Mouse (Mus musculus) midbrain, embryonic 16.5 days (tissue): ENCODE data around the gene Nup160. TPM values are rescaled to one million over a fixed set of nuclear protein-coding genes. Genes with fewer than 3 reads are reported as not detected.

Experiments used
- ATAC-seq: fragments of 200-750 bp; cut with Nextera tagmentation; 2 replicates; pipeline ENCODE4 v1.8.0; 2017; ENCODE audit warnings: moderate TSS enrichment
- H3K27ac ChIP-seq: fragments of 300-500 bp; sonication (generic); 2 replicates; pipeline ENCODE4 v1.5.1; 2014; ENCODE audit warnings: mild to moderate bottlenecking, low read length, mixed read lengths
- H3K27me3 ChIP-seq: fragments of 300-500 bp; sonication (generic); 2 replicates; pipeline ENCODE4 v1.6.1; 2014; ENCODE audit warnings: low read depth, low read length, mixed read lengths; ENCODE audit not compliant: control insufficient read depth, insufficient read depth
- H3K36me3 ChIP-seq: fragments of 300-500 bp; sonication (generic); 2 replicates; pipeline ENCODE4 v1.6.1; 2014; ENCODE audit warnings: mild to moderate bottlenecking, low read length, moderate library complexity, mixed read lengths; ENCODE audit not compliant: control insufficient read depth, insufficient read depth
- H3K4me1 ChIP-seq: fragments of 300-500 bp; sonication (generic); 2 replicates; pipeline ENCODE4 v1.6.1; 2014; ENCODE audit warnings: mild to moderate bottlenecking, low read length, mixed read lengths; ENCODE audit not compliant: control insufficient read depth, insufficient read depth
- H3K4me2 ChIP-seq: fragments of 300-500 bp; sonication (generic); 2 replicates; pipeline ENCODE4 v1.6.1; 2014; ENCODE audit warnings: mild to moderate bottlenecking, low read length, mixed read lengths
- H3K4me3 ChIP-seq: fragments of 300-500 bp; sonication (generic); 2 replicates; pipeline ENCODE4 v1.5.1; 2014; ENCODE audit warnings: low read depth, mild to moderate bottlenecking, low read length, moderate library complexity, mixed read lengths
- H3K9ac ChIP-seq: fragments of 300-500 bp; sonication (generic); 2 replicates; pipeline ENCODE4 v1.6.1; 2014; ENCODE audit warnings: low read depth, low read length, mixed read lengths
- H3K9me3 ChIP-seq: fragments of 300-500 bp; sonication (generic); replicated peaks from 2 replicates; pipeline ENCODE4 v1.6.1; 2014; ENCODE audit warnings: mild to moderate bottlenecking, low read length, mixed read lengths; ENCODE audit not compliant: control insufficient read depth, poor library complexity, severe bottlenecking
- WGBS: fragments of 180-500 bp; shearing (Covaris S2); extraction: QIAGEN DNeasy Blood & Tissue Kit; methylation state at CpG from one replicate; pipeline ENCODE4 v1.1.7; 2014; 5-methylcytosine and 5-hydroxymethylcytosine counted together
- polyA plus RNA-seq: library from polyadenylated mRNA; unstranded; fragments of >200 nt; fragmentation: Nextera tagmentation; extraction: Ambion mirVana; gene quantifications from 2 replicates; pipeline ENCODE4 v1.2.1, GENCODE M21; 2015

The Nup160 gene
- polyA plus RNA-seq, 1 experiment from 2014 or later, result 19.5 TPM

DNA sequence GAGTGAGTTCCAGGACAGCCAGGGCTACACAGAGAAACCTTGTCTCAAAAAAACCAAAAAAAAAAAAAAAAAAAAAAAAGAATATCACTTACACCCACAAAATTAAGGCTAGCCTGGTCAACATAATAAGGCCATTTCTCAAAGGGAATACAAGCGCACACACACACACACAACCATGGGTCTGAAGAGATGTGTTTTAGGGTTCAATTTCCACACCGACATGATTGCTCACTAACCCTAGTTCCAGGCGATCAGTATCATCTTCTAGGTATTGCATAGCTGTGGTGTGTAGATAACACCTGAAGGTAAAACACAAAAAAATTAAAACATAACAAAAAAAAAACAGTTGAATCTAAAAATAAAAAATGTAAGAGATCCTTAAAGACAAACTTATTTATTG, 49.8 kb downstream of the Nup160 start:
- no peaks in the 10 kb centered on the region for H3K9me3 ChIP-seq
- peaks cover 38% of the 10 kb centered on the region for H3K36me3 ChIP-seq
- no peaks in the 10 kb centered on the region for H3K27me3 ChIP-seq
- H3K27ac ChIP-seq, result no peak overlapping the region
- H3K4me3 ChIP-seq, result no peak overlapping the region
- ATAC-seq, result no peak
- H3K4me1 ChIP-seq, result no peaks in the 10 kb centered on the region
- 95% methylated on average over 3 of the region's 3 CpGs for WGBS
- H3K4me2 ChIP-seq, result no peak overlapping the region
- no peak overlapping the region for H3K9ac ChIP-seq

DNA sequence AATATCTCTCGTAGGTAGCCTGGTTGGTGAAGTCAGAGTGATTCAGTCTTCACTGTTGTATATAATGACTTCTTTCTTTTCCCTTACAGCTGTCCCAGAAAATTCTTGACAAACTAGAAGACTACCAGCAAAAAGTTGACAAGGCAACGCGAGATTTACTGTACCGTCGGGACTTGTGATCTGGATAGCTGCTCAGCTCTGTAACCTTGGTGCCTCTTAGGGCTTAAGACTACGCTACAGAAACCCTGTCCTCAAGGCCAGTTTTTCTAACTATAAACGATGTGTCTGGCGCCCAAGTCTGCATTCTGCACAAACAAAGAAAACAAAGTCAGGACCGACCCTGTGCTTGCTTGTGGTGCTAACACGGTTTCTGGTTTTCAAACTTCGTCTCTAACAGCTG, 58.3 kb downstream of the Nup160 start:
- H3K36me3 ChIP-seq, result peaks cover 37% of the 10 kb centered on the region
- no peaks in the 10 kb centered on the region for H3K4me1 ChIP-seq

DNA sequence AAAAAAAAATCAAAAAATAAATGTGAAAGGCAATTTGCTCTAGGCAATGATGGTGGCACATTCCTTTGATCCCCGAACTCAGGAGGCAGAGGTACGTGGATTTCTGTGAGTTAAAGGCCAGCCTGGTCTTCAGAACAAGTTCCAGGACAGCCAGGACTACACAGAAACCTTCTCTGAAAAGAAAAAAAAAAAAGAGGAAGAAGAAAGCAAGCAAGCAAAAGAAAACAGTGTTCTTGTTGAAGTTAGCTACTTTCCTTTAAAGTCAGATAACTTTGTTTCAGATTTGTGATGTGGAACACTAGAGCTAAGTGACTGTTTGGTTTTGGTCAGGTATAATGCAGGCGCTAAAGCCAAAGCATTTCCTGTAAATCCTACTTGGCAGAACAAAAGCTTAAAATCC, 61.8 kb downstream of the Nup160 start:
- Histone ChIP-seq H3K27me3 (no peaks in the 10 kb centered on the region), H3K4me2 (no peak overlapping the region), H3K9me3 (no peaks in the 10 kb centered on the region), H3K4me3 (no peak overlapping the region), H3K36me3 (peaks cover 23% of the 10 kb centered on the region), H3K27ac (no peak overlapping the region), H3K9ac (no peak overlapping the region), H3K4me1 (no peaks in the 10 kb centered on the region)
- no peak for ATAC-seq
- WGBS, result 91% methylated on average over 3 of the region's 3 CpGs

More for the DNA sequence above, 58.3 kb downstream of the Nup160 start:
- H3K9ac ChIP-seq, result no peak overlapping the region
- no peak for ATAC-seq
- H3K4me3 ChIP-seq, result no peak overlapping the region
- WGBS, result 91% methylated on average over 11 of the region's 11 CpGs
- no peaks in the 10 kb centered on the region for H3K27me3 ChIP-seq
- H3K27ac ChIP-seq, result no peak overlapping the region
- H3K4me2 ChIP-seq, result no peak overlapping the region
- no peaks in the 10 kb centered on the region for H3K9me3 ChIP-seq

DNA sequence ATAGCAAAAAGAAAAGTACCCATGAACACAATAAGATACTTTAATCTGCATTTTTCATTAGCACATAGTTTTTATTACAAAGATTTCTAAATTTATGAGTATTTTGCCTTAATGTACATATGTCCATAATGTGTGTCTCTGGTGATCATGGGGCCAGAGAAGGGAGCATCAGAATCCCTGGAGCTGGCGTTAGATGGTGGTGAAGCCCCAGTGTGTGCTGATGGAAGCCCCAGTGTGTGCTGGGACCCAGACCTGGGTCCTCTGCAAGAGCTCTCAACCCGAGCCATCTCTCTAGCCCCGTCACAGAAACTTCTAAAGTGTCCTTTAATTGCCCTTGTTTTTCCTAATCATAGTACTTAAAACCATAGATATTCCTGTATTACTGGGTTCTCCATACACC, 62.3 kb downstream of the Nup160 start:
- Histone ChIP-seq H3K4me1 (no peaks in the 10 kb centered on the region), H3K36me3 (peaks cover 20% of the 10 kb centered on the region), H3K9me3 (no peaks in the 10 kb centered on the region), H3K4me2 (no peak overlapping the region), H3K27ac (no peak overlapping the region), H3K9ac (no peak overlapping the region), H3K27me3 (no peaks in the 10 kb centered on the region), H3K4me3 (no peak overlapping the region)
- ATAC-seq, result no peak
- 88% methylated on average over 3 of the region's 3 CpGs for WGBS

DNA sequence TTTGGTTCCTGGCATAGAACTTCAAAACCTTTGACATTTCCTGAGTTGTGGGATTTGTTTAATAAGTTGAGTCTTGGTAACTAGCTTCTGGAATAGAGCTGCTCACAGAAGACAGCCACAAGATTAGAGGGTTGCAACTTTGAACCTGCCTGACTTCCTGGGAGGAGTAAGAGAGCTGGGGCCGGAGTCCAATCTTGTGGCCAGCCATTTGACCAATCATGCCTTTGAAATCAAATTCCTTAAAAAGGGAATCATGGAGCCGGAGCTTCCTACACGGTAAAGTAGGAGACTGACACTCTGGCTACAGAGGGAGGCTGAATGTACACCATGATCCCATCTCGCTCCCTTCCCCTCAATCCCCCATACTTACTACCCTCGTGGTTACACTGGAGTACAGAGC, 62.9 kb downstream of the Nup160 start:
- Histone ChIP-seq H3K4me3 (no peak overlapping the region), H3K27me3 (no peaks in the 10 kb centered on the region), H3K9me3 (no peaks in the 10 kb centered on the region), H3K27ac (no peak overlapping the region), H3K4me2 (no peak overlapping the region), H3K4me1 (no peaks in the 10 kb centered on the region), H3K36me3 (peaks cover 15% of the 10 kb centered on the region), H3K9ac (no peak overlapping the region)
- WGBS, result 89% methylated on average over 5 of the region's 5 CpGs
- no peak for ATAC-seq

DNA sequence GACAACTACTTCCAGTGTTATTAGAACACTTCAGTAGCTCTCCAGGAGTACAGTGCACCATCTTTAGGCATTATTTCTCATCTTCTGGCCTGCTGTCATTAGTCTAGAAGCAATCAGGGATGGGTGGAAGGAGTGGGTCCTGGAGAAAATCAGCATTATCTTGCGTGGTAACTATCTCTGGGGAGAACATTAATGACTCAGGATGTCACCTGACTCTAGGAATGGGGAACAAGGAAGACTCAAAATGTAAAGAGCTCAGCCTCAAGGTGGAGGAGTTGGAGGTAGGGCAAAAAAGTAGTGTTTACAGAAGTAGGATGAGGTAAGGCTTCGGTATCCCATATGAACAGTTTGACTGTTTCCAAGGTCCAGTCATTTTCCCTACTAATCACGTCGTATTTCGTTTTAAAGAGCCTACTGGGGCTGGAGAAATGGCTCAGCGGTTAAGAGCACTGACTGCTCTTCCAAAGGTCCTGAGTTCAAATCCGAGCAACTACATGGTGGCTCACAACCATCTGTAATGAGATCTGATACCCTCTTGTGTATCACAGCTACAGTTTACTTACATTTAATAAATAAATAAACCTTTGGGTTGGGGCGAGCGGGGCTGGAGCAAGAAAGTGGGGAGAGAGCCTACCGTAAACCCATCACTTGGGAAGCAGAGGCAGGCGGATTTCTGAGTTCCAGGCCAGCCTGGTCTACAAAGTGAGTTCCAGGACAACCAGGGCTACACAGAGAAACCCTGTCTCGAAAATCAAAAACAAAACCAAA, 67.5 kb downstream of the Nup160 start:
- ATAC-seq, result peak; percentile 22
- 66% methylated on average over 12 of the region's 12 CpGs for WGBS
- H3K9ac ChIP-seq, result peak overlapping the region; percentile 46; the same call in 1 of the 2 replicates
- peak overlapping the region; percentile 90 for H3K4me3 ChIP-seq
- peaks cover 3% of the 10 kb centered on the region; the same call in 1 of the 2 replicates for H3K36me3 ChIP-seq
- no peaks in the 10 kb centered on the region for H3K9me3 ChIP-seq
- peaks cover 24% of the 10 kb centered on the region for H3K4me1 ChIP-seq
- peak overlapping the region; percentile 54 for H3K4me2 ChIP-seq
- peak overlapping the region; percentile 93 for H3K27ac ChIP-seq
- no peaks in the 10 kb centered on the region for H3K27me3 ChIP-seq

DNA sequence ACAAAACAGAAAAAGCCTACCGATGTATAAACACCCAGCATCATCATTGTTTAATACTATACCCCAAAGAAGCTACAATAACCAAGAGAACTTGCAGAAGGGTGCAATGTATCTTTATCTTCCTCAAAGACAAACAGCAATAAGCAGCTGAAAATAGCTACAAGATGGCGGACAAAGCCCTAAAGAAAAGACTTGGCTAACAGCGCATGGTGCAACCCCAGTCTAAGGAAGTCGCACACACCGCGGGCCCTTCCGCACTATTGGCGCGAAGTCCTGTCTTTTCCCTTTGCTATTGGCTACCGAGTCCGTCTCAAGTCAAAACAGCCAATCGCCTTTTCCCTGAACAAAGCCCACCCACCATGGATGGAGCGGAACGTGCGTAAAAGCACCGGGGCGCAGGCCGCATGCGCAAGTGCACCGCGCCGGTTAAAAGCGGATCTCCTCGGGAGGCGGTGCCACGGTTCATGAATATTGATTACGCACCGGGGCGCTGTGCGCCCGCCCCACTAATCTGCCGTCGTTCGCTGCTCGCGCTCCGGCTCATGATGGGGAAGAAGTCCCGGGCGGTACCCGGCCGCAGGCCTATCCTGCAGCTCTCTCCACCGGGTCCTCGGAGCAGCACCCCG, 68.2 kb downstream of the Nup160 start, which contains the start of gene Fnbp4:
Fnbp4 (plus strand) TSS at position 318 of the 626 bp plus-strand sequence.
- Histone ChIP-seq H3K9me3 (no peaks in the 10 kb centered on the region), H3K4me3 (peak within 1 kb of the TSS; percentile 90), H3K4me2 (peak within 1 kb of the TSS; percentile 85), H3K9ac (peak within 1 kb of the TSS; percentile 99), H3K27ac (peak within 1 kb of the TSS; percentile 99), H3K4me1 (peaks cover 27% of the 10 kb centered on the region), H3K27me3 (no peaks in the 10 kb centered on the region), H3K36me3 (peaks cover 3% of the 10 kb centered on the region; the same call in 1 of the 2 replicates)
- peak; percentile 100 for ATAC-seq
- WGBS, result under 1% methylated on average over 44 of the region's 44 CpGs

DNA sequence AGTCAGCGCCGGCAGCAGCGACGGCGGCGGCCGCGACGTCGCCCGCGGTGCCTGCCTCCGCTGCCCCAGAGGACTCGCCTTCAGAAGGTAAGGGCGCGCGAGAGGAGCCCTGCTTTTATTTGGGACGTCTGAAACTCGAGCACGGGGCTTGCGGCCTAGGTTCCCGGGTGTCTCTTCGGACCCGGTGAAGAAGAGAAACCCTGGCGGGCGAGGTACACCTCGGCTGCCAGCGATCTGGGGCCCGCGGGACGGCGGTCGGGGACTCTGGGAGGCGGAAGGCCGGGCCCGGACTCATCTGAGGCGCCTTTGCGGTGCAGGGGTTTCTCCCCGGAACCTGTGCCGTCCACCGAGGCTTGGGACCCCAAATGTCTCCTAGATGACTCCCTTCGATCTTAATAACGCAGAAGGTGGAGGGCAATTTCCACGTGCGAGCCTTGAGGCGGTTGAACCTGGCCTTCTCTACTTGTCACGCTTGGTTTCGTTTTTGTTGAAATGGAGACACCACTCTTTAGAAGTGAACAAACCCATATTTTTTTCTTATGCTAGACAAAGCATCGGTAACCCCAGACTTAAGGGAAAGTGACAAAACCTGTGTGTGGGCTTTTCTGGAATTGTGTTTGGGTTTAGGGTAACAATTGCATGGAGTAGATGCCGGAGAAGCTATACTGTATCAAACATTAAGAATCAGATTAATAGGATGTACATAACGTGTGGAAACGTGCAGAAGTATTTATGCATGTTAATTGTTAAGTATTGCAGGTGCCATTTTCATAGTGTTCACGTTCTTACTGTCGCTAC, 68.9 kb downstream of the Nup160 start:
- under 1% methylated on average over 54 of the region's 54 CpGs for WGBS
- Histone ChIP-seq H3K4me1 (peaks cover 27% of the 10 kb centered on the region), H3K4me2 (peak overlapping the region; percentile 85), H3K36me3 (peaks cover 5% of the 10 kb centered on the region; the same call in 1 of the 2 replicates), H3K27ac (peak overlapping the region; percentile 99), H3K27me3 (no peaks in the 10 kb centered on the region), H3K9me3 (no peaks in the 10 kb centered on the region), H3K4me3 (peak overlapping the region; percentile 90), H3K9ac (peak overlapping the region; percentile 99)
- ATAC-seq, result peak; percentile 61
